Mouse (Mus musculus) activated CD4-positive, CD25-positive, alpha-beta regulatory T cell, adult 4 months (primary cell): ENCODE data around the gene Ap1s2. TPM values are rescaled to one million over a fixed set of nuclear protein-coding genes. Genes with fewer than 3 reads are reported as not detected.

Experiments
- ATAC-seq: one replicate; pipeline ENCODE4 v1.8.0; 2017
- polyA plus RNA-seq, 2 experiments: library from polyadenylated mRNA; unstranded; fragments of 100-300 nt; shearing (Covaris generic); gene quantifications; one replicate each; pipeline ENCODE4 v1.2.1; 2017

Gene Ap1s2
- polyA plus RNA-seq, 2 experiments from 2014 or later = 22.9 to 26.1 TPM

DNA sequence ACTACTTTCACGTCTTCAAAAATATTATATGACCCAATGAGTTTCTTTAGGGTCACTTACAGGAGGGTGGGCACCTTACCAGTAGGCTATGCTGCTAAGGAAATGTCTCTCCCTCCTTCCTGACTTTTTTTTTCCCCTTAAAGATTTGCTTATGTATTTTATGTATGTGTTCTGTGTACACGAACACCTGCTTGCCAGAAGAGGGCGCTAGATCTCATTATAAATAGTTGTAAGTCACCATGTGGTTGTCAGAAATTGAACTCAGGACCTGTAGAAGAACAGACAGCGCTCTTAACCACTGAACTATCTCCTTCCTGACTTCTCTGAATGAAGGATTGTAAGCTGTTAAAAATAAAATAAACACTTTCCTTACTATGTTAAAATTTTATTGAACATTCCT is 72.7 kb downstream of the Ap1s2 start:
- no peak for ATAC-seq

DNA sequence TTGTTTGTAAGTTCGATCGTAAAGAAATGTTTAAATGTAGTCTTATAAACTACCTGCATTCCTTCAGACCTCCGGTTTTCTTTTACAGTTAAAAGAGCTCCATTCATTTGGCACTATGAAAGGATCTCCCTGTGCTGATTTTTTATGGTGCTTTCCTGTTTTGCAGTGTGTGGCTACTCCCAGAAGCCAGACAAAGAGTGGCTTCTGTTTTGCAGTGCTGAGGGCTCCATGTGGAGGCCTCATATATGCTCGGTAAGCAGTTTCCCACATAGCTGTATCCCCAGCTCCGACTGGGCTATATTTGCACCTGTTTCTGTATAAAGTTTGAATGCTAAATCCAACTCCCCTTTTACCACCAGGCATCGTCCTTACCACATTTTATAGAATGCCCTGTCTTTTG is 73.3 kb downstream of the Ap1s2 start:
- no peak for ATAC-seq

Other genes starting within 250 kb of the Ap1s2 start
- not detected for gene Rnf138rt1, start 147.7 kb upstream of the Ap1s2 start, polyA plus RNA-seq
- 10 to 100 TPM; 35.7 to 43.8 TPM for gene Zrsr2, start 49.6 kb downstream of the Ap1s2 start, polyA plus RNA-seq
- 1 to 10 TPM; 7.1 to 9.9 TPM for gene Car5b, start 119.0 kb downstream of the Ap1s2 start, polyA plus RNA-seq
- gene Siah1b, start 167.5 kb downstream of the Ap1s2 start, polyA plus RNA-seq = 1 to 10 TPM; 2.5 TPM
- gene Cltrn, start 179.8 kb downstream of the Ap1s2 start, polyA plus RNA-seq = not detected
- not detected for gene Ace2, start 230.3 kb downstream of the Ap1s2 start, polyA plus RNA-seq